Comparison of ENCODE assay signal across 7 mouse cellular contexts in the genomic region with DNA sequence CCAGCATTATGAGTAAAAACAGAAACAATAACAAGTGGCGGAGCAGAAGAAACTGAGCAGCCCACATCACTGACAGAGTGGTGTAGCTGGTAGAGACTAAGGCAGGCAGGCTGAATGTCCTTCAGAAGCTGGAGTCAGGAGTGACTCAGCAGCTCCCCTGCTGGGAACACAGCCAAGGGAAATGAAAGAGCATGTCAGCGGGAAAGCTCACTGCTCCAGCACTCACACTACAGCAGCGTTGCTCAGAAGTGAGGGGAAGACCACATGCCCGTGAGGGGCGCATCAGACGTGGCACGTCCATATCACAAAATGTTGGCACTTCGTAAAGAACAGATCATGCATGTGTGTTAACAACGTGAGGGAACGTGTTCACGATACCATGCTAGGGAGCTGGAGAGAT. TPM values are rescaled to one million over a fixed set of nuclear protein-coding genes. Genes with fewer than 3 reads are reported as not detected.
A peak's percentile ranks its signal among the peaks of the same experiment; 100 is the strongest.
DNase-seq lines count a peak whose midpoint lies in the region; ATAC-seq and TF ChIP-seq lines count a peak whose summit lies in the region.

No protein-coding gene starts in this region.

- no peaks in the 10 kb centered on the region for H3K9me3 ChIP-seq in embryonic facial prominence, embryonic 12.5 days
- no peaks in the 10 kb centered on the region for H3K9me3 ChIP-seq in kidney, embryonic 15.5 days (replicated peaks)
- no peaks in the 10 kb centered on the region for H3K9me3 ChIP-seq in limb, embryonic 15.5 days
- no peaks in the 10 kb centered on the region for H3K9me3 ChIP-seq in midbrain, postnatal 0 days (ENCODE audit: low read length)

- DNase-seq in adrenal gland, postnatal 36 days, result peak; percentile 93
- DNase-seq in heart, adult 9 months (ENCODE audit: low spot score in 2 of 2), result peak; percentile 85 to 91
- peak; percentile 88 for DNase-seq in midbrain, postnatal 0 days (ENCODE audit: low spot score)
- peak; percentile 81 to 84 for DNase-seq in spleen, postnatal 4 days (ENCODE audit: low spot score in 2 of 2)

- peak; percentile 77 for TF ChIP-seq CTCF in midbrain, postnatal 0 days (IDR thresholded peaks at IDR 0.05)

- peaks cover 22% of the 10 kb centered on the region for H3K4me1 ChIP-seq in embryonic facial prominence, embryonic 12.5 days
- H3K4me1 ChIP-seq in kidney, embryonic 15.5 days, result peaks cover 39% of the 10 kb centered on the region
- peaks cover 33% of the 10 kb centered on the region for H3K4me1 ChIP-seq in limb, embryonic 15.5 days
- H3K4me1 ChIP-seq in midbrain, postnatal 0 days (ENCODE audit: insufficient read depth, low read length), result peaks cover 8% of the 10 kb centered on the region; the same call in 1 of the 2 replicates

- 0 out of 2 replicates have a peak, but pooled peaks have one; percentile 57 for ATAC-seq in embryonic facial prominence, embryonic 12.5 days (ENCODE audit: insufficient number of reproducible peaks, insufficient read depth, low FRiP score, low TSS enrichment)
- peak; percentile 49 for ATAC-seq in kidney, embryonic 15.5 days (replicated peaks; ENCODE audit: low FRiP score)
- peak; percentile 73 for ATAC-seq in limb, embryonic 15.5 days (ENCODE audit: insufficient number of reproducible peaks, low FRiP score, low TSS enrichment, low read depth)
- ATAC-seq in midbrain, postnatal 0 days (ENCODE audit: low FRiP score), result 0 out of 2 replicates have a peak, but pooled peaks have one; percentile 55

- WGBS in embryonic facial prominence, embryonic 12.5 days, result 36% methylated on average over 11 of the region's 11 CpGs
- 35% methylated on average over 11 of the region's 11 CpGs for WGBS in kidney, embryonic 15.5 days
- WGBS in limb, embryonic 15.5 days, result 28% methylated on average over 11 of the region's 11 CpGs
- WGBS in midbrain, postnatal 0 days, result 23% methylated on average over 11 of the region's 11 CpGs

- H3K9ac ChIP-seq in embryonic facial prominence, embryonic 12.5 days, result no peak overlapping the region; the same call in 1 of the 2 replicates
- no peak overlapping the region for H3K9ac ChIP-seq in kidney, embryonic 15.5 days
- no peak overlapping the region for H3K9ac ChIP-seq in limb, embryonic 15.5 days
- H3K9ac ChIP-seq in midbrain, postnatal 0 days (replicated peaks; ENCODE audit: low read length, poor library complexity, severe bottlenecking), result no peak overlapping the region

- H3K4me3 ChIP-seq in embryonic facial prominence, embryonic 12.5 days, result no peak overlapping the region
- H3K4me3 ChIP-seq in kidney, embryonic 15.5 days (replicated peaks), result no peak overlapping the region
- H3K4me3 ChIP-seq in limb, embryonic 15.5 days, result no peak overlapping the region
- H3K4me3 ChIP-seq in midbrain, postnatal 0 days (ENCODE audit: low read depth, low read length), result no peak overlapping the region

- H3K27ac ChIP-seq in embryonic facial prominence, embryonic 12.5 days, result no peak overlapping the region
- no peak overlapping the region for H3K27ac ChIP-seq in kidney, embryonic 15.5 days
- H3K27ac ChIP-seq in limb, embryonic 15.5 days, result no peak overlapping the region
- H3K27ac ChIP-seq in midbrain, postnatal 0 days (ENCODE audit: low read depth, low read length), result no peak overlapping the region

- no peaks in the 10 kb centered on the region for H3K36me3 ChIP-seq in embryonic facial prominence, embryonic 12.5 days
- H3K36me3 ChIP-seq in kidney, embryonic 15.5 days, result no peaks in the 10 kb centered on the region
- no peaks in the 10 kb centered on the region for H3K36me3 ChIP-seq in limb, embryonic 15.5 days
- H3K36me3 ChIP-seq in midbrain, postnatal 0 days (ENCODE audit: insufficient read depth, low read length), result no peaks in the 10 kb centered on the region

- no peak overlapping the region for H3K4me2 ChIP-seq in embryonic facial prominence, embryonic 12.5 days (replicated peaks)
- H3K4me2 ChIP-seq in kidney, embryonic 15.5 days, result no peak overlapping the region
- no peak overlapping the region for H3K4me2 ChIP-seq in limb, embryonic 15.5 days
- H3K4me2 ChIP-seq in midbrain, postnatal 0 days (ENCODE audit: low read depth, low read length, poor library complexity, severe bottlenecking), result no peak overlapping the region

- H3K27me3 ChIP-seq in embryonic facial prominence, embryonic 12.5 days, result peaks cover 30% of the 10 kb centered on the region
- peaks cover 24% of the 10 kb centered on the region for H3K27me3 ChIP-seq in kidney, embryonic 15.5 days
- H3K27me3 ChIP-seq in limb, embryonic 15.5 days, result peaks cover 38% of the 10 kb centered on the region
- peaks cover under 1% of the 10 kb centered on the region; the same call in 1 of the 2 replicates for H3K27me3 ChIP-seq in midbrain, postnatal 0 days (ENCODE audit: insufficient read depth, low read length)

RNA-seq across cellular contexts. Expression of a gene that starts 3.7 kb away (rescaled TPM):
- 10 to 100 TPM; 15.1 to 21.0 TPM for total RNA-seq in adrenal gland, postnatal 36 days (2021)
- polyA plus RNA-seq in embryonic facial prominence, embryonic 12.5 days (2016; fragmentation: Nextera tagmentation; extraction: Ambion mirVana), result 2.3 and 2.8 TPM in 2 replicates
- polyA plus RNA-seq in kidney, embryonic 15.5 days (2015; fragmentation: Nextera tagmentation; extraction: Ambion mirVana), result 7.3 and 7.9 TPM in 2 replicates
- 1.4 and 1.8 TPM in 2 replicates for polyA plus RNA-seq in limb, embryonic 15.5 days (2015; fragmentation: Nextera tagmentation; extraction: Ambion mirVana)
- 3.5 and 3.6 TPM in 2 replicates for total RNA-seq in midbrain, postnatal 0 days (2014; rRNA removed)
- polyA plus RNA-seq in midbrain, postnatal 0 days (2015; fragmentation: Nextera tagmentation; extraction: Ambion mirVana), result 2.2 and 2.4 TPM in 2 replicates
